Mouse (Mus musculus): ENCODE results near the gene Cfap97d1. TPM values are rescaled to one million over a fixed set of nuclear protein-coding genes. Genes with fewer than 3 reads are reported as not detected.

The Cfap97d1 gene
- total RNA-seq (2021), result not detected
- long read RNA-seq, experiment 1, result 0 reads
- long read RNA-seq, experiment 2, result 0 reads

GRCm38 (mm10) chr11:101984054-101985025 is at the start of gene Cfap97d1:
Gene Cfap97d1, plus strand, starts transcription at chr11:101984279.
- intact Hi-C loops (cut with DNase I; ENCODE audit: low total_unique reads), result loop anchor here (5.0 kb wide), 1 partner anchor 53 kb away; no protein-coding TSS in a partner anchor
- peak; percentile 95 for DNase-seq

GRCm38 (mm10) chr11:101935743-101936142 is 48.3 kb upstream of the Cfap97d1 start:
- intact Hi-C loops (cut with DNase I; ENCODE audit: low total_unique reads), result no loop called here
- DNase-seq, result no peak

GRCm38 (mm10) chr11:101936421-101936820 is 47.7 kb upstream of the Cfap97d1 start:
- intact Hi-C loops (cut with DNase I; ENCODE audit: low total_unique reads), result no loop called here
- DNase-seq, result no peak

GRCm38 (mm10) chr11:101937108-101937507 is 47.0 kb upstream of the Cfap97d1 start:
- peak; percentile 39 for DNase-seq
- intact Hi-C loops (cut with DNase I; ENCODE audit: low total_unique reads), result no loop called here

GRCm38 (mm10) chr11:101943055-101943454 is 41.0 kb upstream of the Cfap97d1 start:
- intact Hi-C loops (cut with DNase I; ENCODE audit: low total_unique reads), result no loop called here
- no peak for DNase-seq

GRCm38 (mm10) chr11:101946525-101946924 is 37.6 kb upstream of the Cfap97d1 start:
- intact Hi-C loops (cut with DNase I; ENCODE audit: low total_unique reads), result no loop called here
- DNase-seq, result no peak

GRCm38 (mm10) chr11:101950021-101950420 is 34.1 kb upstream of the Cfap97d1 start:
- intact Hi-C loops (cut with DNase I; ENCODE audit: low total_unique reads), result no loop called here
- DNase-seq, result no peak

GRCm38 (mm10) chr11:101952541-101953341 is 31.3 kb upstream of the Cfap97d1 start:
- intact Hi-C loops (cut with DNase I; ENCODE audit: low total_unique reads), result no loop called here

GRCm38 (mm10) chr11:101953441-101953840 is 30.6 kb upstream of the Cfap97d1 start:
- intact Hi-C loops (cut with DNase I; ENCODE audit: low total_unique reads), result no loop called here

More at GRCm38 (mm10) chr11:101952541-101953341, 31.3 kb upstream of the Cfap97d1 start:
- DNase-seq, result peak; percentile 34

GRCm38 (mm10) chr11:101957476-101957875 is 26.6 kb upstream of the Cfap97d1 start:
- intact Hi-C loops (cut with DNase I; ENCODE audit: low total_unique reads), result no loop called here
- no peak for DNase-seq

More at GRCm38 (mm10) chr11:101953441-101953840, 30.6 kb upstream of the Cfap97d1 start:
- DNase-seq, result no peak

- DNase-seq, result no peak
- intact Hi-C loops (cut with DNase I; ENCODE audit: low total_unique reads), result no loop called here
Measured at GRCm38 (mm10) chr11:101963043-101963442, 21.0 kb upstream of the Cfap97d1 start.

GRCm38 (mm10) chr11:101963473-101964291 is 20.4 kb upstream of the Cfap97d1 start:
- intact Hi-C loops (cut with DNase I; ENCODE audit: low total_unique reads), result no loop called here
- peak; percentile 44 for DNase-seq

- intact Hi-C loops (cut with DNase I; ENCODE audit: low total_unique reads), result no loop called here
- no peak for DNase-seq
Measured at GRCm38 (mm10) chr11:101964647-101965046, 19.4 kb upstream of the Cfap97d1 start.

GRCm38 (mm10) chr11:101965553-101965952 is 18.5 kb upstream of the Cfap97d1 start:
- DNase-seq, result no peak
- intact Hi-C loops (cut with DNase I; ENCODE audit: low total_unique reads), result no loop called here

- no peak for DNase-seq
- intact Hi-C loops (cut with DNase I; ENCODE audit: low total_unique reads), result no loop called here
Measured at GRCm38 (mm10) chr11:101966965-101967614, 17.0 kb upstream of the Cfap97d1 start, which contains the start of gene Sost. Gene Sost, minus strand, starts transcription at chr11:101967015.

- intact Hi-C loops (cut with DNase I; ENCODE audit: low total_unique reads), result loop anchor here (1.0 kb wide), 1 partner anchor 49 kb away; no protein-coding TSS in a partner anchor
- no peak for DNase-seq
Measured at GRCm38 (mm10) chr11:101968311-101968710, 15.8 kb upstream of the Cfap97d1 start.

GRCm38 (mm10) chr11:101968791-101969190 is 15.3 kb upstream of the Cfap97d1 start:
- intact Hi-C loops (cut with DNase I; ENCODE audit: low total_unique reads), result loop anchor here (1.0 kb wide), 1 partner anchor 49 kb away; no protein-coding TSS in a partner anchor

GRCm38 (mm10) chr11:101969835-101970234 is 14.2 kb upstream of the Cfap97d1 start:
- no peak for DNase-seq
- intact Hi-C loops (cut with DNase I; ENCODE audit: low total_unique reads), result no loop called here

More at GRCm38 (mm10) chr11:101968791-101969190, 15.3 kb upstream of the Cfap97d1 start:
- DNase-seq, result peak; percentile 74
